Mouse (Mus musculus): ENCODE results near the gene Mgst3. TPM values are rescaled to one million over a fixed set of nuclear protein-coding genes. Genes with fewer than 3 reads are reported as not detected.

Mgst3 gene
- polyA plus RNA-seq (2015; fragmentation: Nextera tagmentation; extraction: Ambion mirVana) = 61.9 and 62.2 TPM in 2 replicates

DNA sequence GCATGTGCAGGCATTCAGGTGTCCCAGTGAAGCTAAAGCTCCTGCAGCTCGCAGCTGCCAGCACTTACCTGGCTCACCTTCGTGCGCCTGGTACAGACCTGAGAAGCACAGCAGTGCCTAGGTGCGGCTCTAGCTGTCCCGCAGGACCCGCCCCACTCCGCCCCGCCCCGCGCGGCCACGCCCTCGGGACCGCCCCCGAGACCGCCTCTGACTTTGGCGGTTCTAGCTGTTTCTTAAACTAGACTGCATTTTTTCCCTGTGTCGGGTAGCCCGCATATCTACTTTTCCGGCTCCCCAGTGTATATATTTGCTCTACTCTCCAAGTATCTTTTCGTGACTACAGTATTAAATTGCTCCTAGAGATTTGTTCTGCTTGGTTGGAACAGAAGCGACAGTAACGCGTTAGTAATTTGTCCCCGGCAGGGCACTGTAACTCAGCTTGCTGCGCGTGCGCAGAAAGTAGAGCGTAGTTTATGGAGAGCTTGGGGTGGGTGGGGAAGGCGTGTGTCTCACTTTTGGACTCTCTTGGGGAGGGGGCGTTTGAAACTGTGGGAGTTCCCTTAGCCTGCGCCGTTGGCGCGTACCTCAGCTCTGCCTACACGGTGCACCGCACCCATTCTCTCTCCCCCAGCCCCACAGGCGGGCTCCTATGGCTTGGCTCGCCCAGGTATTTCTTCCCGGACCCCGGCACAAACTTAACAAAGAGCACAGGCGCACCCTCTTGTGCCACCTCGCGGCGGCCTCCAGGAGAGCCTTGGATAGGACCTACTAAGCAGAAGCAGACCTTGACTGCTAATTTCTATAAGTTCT lies at the start of gene Mgst3:
TSS of gene Mgst3 (minus strand) at position 159 of the 810 bp plus-strand sequence.
- H3K9me3 ChIP-seq = no peaks in the 10 kb centered on the region
- under 1% methylated on average over 45 of the region's 45 CpGs for WGBS
- peaks cover 3% of the 10 kb centered on the region; the same call in 1 of the 2 replicates for H3K27me3 ChIP-seq

DNA sequence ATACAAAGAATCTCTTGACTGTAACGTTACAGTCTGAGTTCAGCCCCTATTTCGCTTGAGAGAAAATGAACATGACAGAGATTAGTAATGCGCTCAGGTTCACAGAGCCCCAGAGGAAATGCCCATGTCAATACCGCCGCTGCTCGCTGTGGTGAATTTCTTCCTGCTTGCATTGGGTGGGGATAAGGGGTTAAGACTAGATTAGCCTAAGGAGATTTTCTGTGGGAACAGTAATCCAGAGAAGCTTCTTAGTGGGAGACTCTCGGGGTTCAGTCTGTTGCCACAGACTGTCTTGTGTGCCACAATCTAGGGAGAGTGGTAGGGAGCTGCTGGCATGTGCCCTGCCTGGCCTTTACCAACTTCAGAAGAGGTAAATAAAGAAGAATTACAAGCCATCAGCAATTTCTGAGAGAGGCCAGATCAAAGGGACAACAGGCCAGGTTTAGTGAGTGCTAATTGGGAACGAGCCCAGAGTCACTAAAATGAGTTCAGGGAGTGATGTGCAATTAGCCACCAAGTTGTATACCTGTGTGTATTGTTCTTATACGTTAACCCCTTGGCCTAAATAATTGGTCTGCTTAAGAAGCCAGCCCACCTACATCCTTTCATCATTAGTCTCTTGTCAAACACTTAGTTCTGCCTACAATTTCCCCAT lies 44.7 kb upstream of the Mgst3 start:
- Histone ChIP-seq H3K4me2 (no peak overlapping the region), H3K4me3 (no peak overlapping the region), H3K4me1 (no peaks in the 10 kb centered on the region), H3K9me3 (no peaks in the 10 kb centered on the region), H3K36me3 (no peaks in the 10 kb centered on the region), H3K9ac (no peak overlapping the region), H3K27me3 (peaks cover 23% of the 10 kb centered on the region), H3K27ac (no peak overlapping the region)
- no peak for ATAC-seq (ENCODE audit: insufficient number of reproducible peaks, low FRiP score, low TSS enrichment, low read depth)
- 44% methylated on average over 9 of the region's 9 CpGs for WGBS

More for the DNA sequence above, at the start of gene Mgst3:
- peak; percentile 93 for ATAC-seq (ENCODE audit: insufficient number of reproducible peaks, low FRiP score, low TSS enrichment, low read depth)
- Histone ChIP-seq H3K36me3 (no peaks in the 10 kb centered on the region), H3K9ac (peak within 1 kb of the TSS; percentile 56), H3K4me3 (peak within 1 kb of the TSS; percentile 75), H3K4me2 (peak within 1 kb of the TSS; percentile 84), H3K4me1 (peaks cover 9% of the 10 kb centered on the region), H3K27ac (peak within 1 kb of the TSS; percentile 94)

DNA sequence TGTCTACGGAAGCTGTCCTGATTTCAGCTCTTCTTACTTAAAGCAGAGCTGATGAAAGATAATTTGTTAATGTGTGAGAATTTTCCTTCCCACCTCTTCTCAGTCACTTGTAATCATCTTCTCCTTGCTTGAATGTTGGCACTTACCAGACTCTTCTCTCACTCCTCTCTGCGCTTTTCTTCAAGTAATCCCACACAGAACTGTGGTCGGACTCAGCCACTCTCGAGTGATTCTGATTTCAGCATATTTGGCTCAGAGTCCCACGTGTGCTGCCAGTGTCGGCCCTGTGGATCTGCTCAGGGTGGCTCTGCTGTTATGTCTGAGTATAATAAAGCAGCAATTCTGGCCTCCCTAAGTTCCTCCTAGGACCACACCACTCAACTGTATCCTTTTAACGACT lies 43.5 kb upstream of the Mgst3 start:
- Histone ChIP-seq H3K27me3 (peaks cover 23% of the 10 kb centered on the region), H3K4me3 (no peak overlapping the region), H3K4me2 (no peak overlapping the region), H3K9ac (no peak overlapping the region), H3K36me3 (no peaks in the 10 kb centered on the region), H3K27ac (no peak overlapping the region), H3K4me1 (no peaks in the 10 kb centered on the region), H3K9me3 (no peaks in the 10 kb centered on the region)
- no peak for ATAC-seq (ENCODE audit: insufficient number of reproducible peaks, low FRiP score, low TSS enrichment, low read depth)
- 59% methylated on average over 7 of the region's 7 CpGs for WGBS

DNA sequence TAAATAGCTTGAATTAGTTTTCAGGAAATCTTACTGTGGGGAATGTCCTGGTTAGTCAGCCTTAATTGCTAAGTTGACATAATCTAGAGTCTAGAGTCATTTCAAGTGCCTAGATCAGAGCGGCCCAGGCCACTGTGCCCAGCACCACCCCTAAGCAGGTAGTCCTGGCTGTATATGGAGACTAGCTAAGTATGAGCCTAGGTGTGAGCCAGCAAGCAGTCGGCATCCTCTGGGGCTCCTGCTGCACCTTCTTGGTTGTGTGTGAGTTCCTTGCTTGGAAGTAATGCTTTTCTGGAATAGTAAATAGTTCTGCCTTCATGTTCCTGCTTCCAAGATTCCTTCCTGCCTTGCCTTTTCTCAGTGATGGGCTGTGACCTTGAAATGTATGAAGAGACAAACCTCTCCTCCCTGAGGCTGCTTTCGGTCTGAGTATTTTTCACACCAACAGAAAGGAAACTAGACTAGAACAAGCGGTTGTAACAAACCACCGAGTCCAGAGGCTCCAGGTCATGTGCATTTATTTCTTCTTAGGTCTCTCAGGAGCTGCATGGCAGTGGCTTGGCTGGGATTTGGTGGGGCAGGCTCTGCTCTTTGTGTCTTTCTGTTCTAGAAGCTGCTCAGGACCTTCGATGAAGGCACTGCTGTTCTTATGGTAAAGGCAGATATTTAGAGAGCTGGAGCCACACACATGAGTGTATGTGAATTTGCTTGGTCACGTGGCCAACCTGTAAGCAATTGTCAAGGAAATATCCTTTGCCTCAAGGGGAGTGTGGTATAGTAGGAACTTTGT lies 42.7 kb upstream of the Mgst3 start:
- peaks cover 23% of the 10 kb centered on the region for H3K27me3 ChIP-seq

DNA sequence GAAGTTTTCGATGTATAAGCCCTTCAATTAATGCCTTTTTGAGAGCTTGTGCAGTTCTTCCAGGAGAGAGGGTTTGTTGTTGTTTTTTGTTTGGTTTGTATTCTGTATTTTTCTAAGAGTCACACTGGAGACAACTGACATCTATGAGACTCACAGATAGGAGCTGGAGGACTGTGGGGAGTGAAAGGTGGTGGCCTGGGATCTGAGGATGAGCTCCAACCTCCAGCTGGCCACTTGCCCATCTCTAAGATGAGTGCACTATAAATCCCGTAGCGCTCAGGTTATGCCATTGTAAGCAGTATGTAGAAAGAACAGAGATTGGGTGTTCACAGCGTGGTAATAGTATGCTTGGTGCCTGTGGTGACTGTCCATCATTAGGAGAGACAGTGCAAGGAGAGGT lies 41.3 kb upstream of the Mgst3 start:
- no peaks in the 10 kb centered on the region for H3K9me3 ChIP-seq
- 88% methylated on average over 4 of the region's 4 CpGs for WGBS
- H3K9ac ChIP-seq = no peak overlapping the region
- H3K4me1 ChIP-seq = peaks cover 4% of the 10 kb centered on the region; the same call in 1 of the 2 replicates
- peaks cover 23% of the 10 kb centered on the region for H3K27me3 ChIP-seq
- no peak overlapping the region for H3K27ac ChIP-seq
- no peak overlapping the region for H3K4me2 ChIP-seq
- no peak overlapping the region for H3K4me3 ChIP-seq
- ATAC-seq (ENCODE audit: insufficient number of reproducible peaks, low FRiP score, low TSS enrichment, low read depth) = no peak
- H3K36me3 ChIP-seq = no peaks in the 10 kb centered on the region

More for the DNA sequence above, 42.7 kb upstream of the Mgst3 start:
- no peak for ATAC-seq (ENCODE audit: insufficient number of reproducible peaks, low FRiP score, low TSS enrichment, low read depth)
- Histone ChIP-seq H3K9ac (no peak overlapping the region), H3K27ac (no peak overlapping the region), H3K9me3 (no peaks in the 10 kb centered on the region), H3K4me3 (no peak overlapping the region), H3K36me3 (no peaks in the 10 kb centered on the region), H3K4me1 (0 out of 2 replicates have a peak, but pooled peaks cover 2% of the 10 kb centered on the region), H3K4me2 (no peak overlapping the region)
- 78% methylated on average over 7 of the region's 7 CpGs for WGBS

DNA sequence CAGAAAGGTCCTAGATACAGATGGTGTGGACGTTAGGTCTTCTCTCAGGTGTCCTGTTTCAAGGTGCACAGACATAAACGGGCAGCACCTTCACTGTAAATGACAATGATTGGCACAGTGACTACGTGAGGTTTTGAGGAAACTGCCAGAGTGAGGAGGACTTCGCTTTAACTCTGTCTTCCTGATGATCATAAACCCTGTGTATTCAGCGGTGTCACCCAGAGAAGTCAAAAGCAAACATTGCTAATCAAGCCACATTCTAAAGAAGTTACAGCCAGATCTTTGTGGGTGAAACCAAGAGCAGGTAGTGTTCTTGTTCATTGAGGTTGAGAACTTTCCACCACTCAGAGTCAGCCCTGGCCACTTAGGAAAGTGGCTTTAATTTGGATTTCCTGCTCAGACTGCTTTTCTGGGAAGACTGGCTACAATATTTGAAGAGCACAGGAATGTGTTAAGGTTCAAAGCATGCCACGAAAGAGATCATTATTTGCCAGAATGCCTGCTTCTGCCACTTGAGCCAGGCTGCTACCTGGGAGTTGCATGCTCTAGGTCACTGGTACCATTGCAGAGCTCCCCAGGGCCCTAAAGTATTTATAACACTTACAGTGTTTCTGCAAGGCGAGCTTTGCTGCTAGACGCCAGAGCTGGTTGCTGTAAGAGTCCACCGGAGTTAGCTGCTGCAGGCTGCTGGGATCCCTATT lies 37.5 kb upstream of the Mgst3 start:
- Histone ChIP-seq H3K4me3 (no peak overlapping the region), H3K36me3 (no peaks in the 10 kb centered on the region), H3K4me1 (peaks cover 4% of the 10 kb centered on the region; the same call in 1 of the 2 replicates), H3K9ac (no peak overlapping the region), H3K27me3 (peaks cover 18% of the 10 kb centered on the region), H3K9me3 (no peaks in the 10 kb centered on the region), H3K27ac (no peak overlapping the region), H3K4me2 (no peak overlapping the region)
- WGBS = 42% methylated on average over 9 of the region's 9 CpGs
- ATAC-seq (ENCODE audit: insufficient number of reproducible peaks, low FRiP score, low TSS enrichment, low read depth) = no peak

DNA sequence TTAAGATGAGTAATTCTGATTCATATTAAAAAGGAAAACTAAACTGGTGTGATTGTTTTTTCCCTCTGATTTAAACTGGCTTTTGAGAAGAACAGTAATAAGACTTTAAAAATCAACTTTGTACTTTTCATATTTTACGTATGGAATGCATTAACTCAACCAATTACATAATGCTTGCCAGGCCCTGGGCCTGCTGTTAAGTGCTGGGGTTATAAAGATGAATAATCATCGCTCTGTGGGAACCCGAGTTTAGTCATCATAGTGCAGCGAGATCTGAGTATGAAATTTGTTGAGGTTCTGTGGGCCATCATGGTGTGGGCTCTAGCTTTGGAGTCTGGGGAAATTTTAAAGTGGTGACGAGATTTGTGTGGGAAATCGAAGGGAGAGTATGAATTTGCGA lies 33.0 kb upstream of the Mgst3 start:
- no peaks in the 10 kb centered on the region for H3K9me3 ChIP-seq
- H3K4me2 ChIP-seq = no peak overlapping the region
- 40% methylated on average over 7 of the region's 7 CpGs for WGBS
- H3K27ac ChIP-seq = no peak overlapping the region
- peaks cover 7% of the 10 kb centered on the region; the same call in 1 of the 2 replicates for H3K27me3 ChIP-seq
- H3K4me1 ChIP-seq = peaks cover 14% of the 10 kb centered on the region; the same call in 1 of the 2 replicates
- H3K4me3 ChIP-seq = no peak overlapping the region
- H3K9ac ChIP-seq = no peak overlapping the region
- ATAC-seq (ENCODE audit: insufficient number of reproducible peaks, low FRiP score, low TSS enrichment, low read depth) = no peak
- H3K36me3 ChIP-seq = no peaks in the 10 kb centered on the region

DNA sequence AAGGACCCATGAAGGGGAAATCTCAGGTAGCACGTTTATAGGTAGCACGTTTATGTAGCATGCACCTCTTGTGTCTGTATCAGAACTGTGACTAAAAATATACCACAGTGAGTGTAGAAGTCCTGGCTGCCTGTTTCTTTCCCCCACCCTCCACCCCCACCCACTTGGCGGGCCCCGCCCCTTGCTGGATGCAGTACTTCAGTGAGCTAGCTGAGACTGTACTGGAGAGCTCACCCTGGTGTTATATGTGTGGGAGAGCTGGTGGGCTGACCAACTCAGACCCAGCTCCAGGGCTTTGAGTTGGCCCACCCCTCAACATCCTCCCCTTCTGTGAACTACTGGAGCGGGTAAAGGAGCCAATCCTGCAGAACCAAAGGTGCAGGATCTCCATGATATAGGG lies 31.9 kb upstream of the Mgst3 start:
- 0 out of 2 replicates have a peak, but pooled peaks cover 10% of the 10 kb centered on the region for H3K4me1 ChIP-seq
- H3K4me2 ChIP-seq = no peak overlapping the region
- 80% methylated on average over 5 of the region's 5 CpGs for WGBS
- no peaks in the 10 kb centered on the region for H3K9me3 ChIP-seq
- ATAC-seq (ENCODE audit: insufficient number of reproducible peaks, low FRiP score, low TSS enrichment, low read depth) = no peak
- no peak overlapping the region for H3K4me3 ChIP-seq
- no peaks in the 10 kb centered on the region for H3K36me3 ChIP-seq
- H3K27me3 ChIP-seq = peaks cover 7% of the 10 kb centered on the region; the same call in 1 of the 2 replicates
- H3K9ac ChIP-seq = no peak overlapping the region
- no peak overlapping the region for H3K27ac ChIP-seq

DNA sequence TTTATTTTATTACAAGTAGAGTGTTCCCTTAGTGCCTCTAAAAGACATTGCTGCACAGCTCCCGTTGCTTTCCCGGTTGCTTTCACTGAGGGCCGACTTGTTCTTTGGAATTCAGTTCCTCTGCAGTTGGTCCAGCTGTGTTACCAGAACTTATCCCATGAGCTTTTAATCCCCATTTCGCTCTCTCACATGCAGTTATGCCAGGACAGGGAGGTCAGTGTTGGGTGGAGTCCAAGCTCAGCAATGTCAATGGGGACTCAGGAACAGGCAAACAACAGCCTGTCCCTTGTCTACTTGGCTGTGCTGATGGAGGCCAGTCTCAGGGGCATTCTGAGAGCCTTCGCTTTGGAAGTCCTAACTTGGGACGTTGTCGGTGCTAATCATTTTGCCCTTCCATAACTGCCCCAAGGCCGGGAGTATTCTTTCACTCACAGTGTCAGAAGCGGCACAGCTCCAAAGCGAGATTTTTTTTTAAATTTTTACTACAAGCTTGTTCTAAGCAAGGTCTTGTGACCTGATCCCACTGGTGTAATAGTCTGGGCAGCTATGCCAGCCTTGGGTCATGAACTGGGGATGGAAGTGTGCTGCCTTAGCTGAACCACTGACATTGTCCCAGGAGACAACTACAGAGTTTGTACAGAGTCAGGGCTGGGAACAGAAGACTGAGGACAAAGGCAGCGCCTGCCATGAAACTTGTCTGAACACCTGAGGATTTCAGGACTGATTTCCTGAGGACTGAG lies 29.0 kb upstream of the Mgst3 start:
- Histone ChIP-seq H3K27me3 (no peaks in the 10 kb centered on the region; the same call in 1 of the 2 replicates), H3K9ac (no peak overlapping the region), H3K27ac (0 out of 2 replicates have a peak overlapping the region, but pooled peaks have one; percentile 3), H3K4me3 (no peak overlapping the region), H3K4me2 (no peak overlapping the region), H3K9me3 (no peaks in the 10 kb centered on the region), H3K36me3 (no peaks in the 10 kb centered on the region), H3K4me1 (0 out of 2 replicates have a peak, but pooled peaks cover 10% of the 10 kb centered on the region)
- no peak; the same call in 1 of the 2 replicates for ATAC-seq (ENCODE audit: insufficient number of reproducible peaks, low FRiP score, low TSS enrichment, low read depth)
- 65% methylated on average over 11 of the region's 11 CpGs for WGBS

DNA sequence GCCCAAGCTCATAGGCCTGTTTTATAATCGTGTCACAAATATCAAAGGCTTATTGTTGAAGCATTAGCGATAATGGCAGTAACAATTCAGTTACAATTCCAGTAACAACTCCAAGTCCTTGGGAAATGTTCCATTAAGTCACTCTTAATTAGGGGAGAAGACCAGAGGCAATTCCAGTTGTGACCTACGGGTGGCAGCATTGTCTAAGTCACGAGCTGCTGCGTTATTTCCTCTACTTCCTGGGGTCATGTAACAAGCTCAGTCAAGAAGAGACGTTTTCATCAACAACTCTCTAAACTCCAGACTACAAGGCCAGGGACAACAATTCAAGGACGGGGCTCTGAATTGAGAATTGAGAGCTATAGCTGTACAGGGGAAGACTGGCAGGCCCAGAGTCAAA lies 21.2 kb upstream of the Mgst3 start:
- H3K4me1 ChIP-seq = no peaks in the 10 kb centered on the region
- WGBS = 3% methylated on average over 7 of the region's 7 CpGs
- H3K27me3 ChIP-seq = peaks cover 7% of the 10 kb centered on the region
- H3K4me2 ChIP-seq = no peak overlapping the region
- no peaks in the 10 kb centered on the region for H3K36me3 ChIP-seq
- no peak overlapping the region for H3K9ac ChIP-seq
- no peak overlapping the region for H3K27ac ChIP-seq
- ATAC-seq (ENCODE audit: insufficient number of reproducible peaks, low FRiP score, low TSS enrichment, low read depth) = no peak
- no peaks in the 10 kb centered on the region for H3K9me3 ChIP-seq
- no peak overlapping the region for H3K4me3 ChIP-seq

Measured in limb, embryonic 15.5 days (tissue).